Mouse (Mus musculus): Measurements from ENCODE around the gene Grm7.

DNA sequence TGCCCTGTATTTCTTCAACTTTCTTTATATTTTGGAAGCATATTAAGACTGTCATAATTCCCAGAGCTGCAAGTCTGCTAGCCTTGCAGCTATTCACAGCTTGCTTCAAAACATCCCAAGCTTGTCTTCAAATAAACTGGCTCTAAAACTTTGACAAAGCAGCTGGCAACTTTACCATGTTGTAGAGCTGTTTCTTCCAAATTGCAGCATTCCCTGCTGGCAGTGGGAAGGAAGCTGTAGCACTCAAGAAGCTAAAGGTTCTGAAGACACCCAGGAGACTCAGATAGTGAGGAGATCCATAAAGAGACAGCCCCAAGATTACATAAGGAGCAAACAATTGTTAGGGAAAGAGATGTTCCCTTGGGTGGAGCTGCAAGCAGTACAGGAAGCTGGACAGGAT lies 846.8 kb downstream of the Grm7 start:
- TF ChIP-seq CTCF (IDR thresholded peaks at IDR 0.05; ENCODE audit: borderline replicate concordance, control insufficient read depth, extremely low read depth, insufficient read depth, low read length, poor library complexity): no peak
- TF ChIP-seq POLR2A (IDR thresholded peaks at IDR 0.05; ENCODE audit: control insufficient read depth, extremely low read depth, insufficient read depth, low read length, poor library complexity): no peak
